ENCODE assay signal across 27 mouse cellular contexts in the genomic region with DNA sequence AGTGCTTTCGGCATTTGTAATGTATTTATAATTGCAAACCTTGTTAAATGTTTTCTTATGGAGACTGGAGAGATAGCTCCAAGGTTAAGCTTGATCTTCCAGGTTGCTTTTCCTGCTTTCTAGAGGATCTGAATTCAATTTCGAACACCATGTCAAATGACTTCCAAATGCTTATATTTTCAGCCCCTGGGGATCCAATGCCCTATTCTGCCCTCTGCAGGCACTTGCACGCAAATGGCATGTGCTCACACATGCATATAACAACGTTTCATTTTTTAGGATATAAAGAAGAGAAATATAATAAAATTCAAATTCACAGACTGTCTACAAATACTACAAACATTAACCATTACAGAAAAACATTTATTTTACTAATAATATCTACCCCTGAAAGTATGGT.
DNase-seq lines count a peak whose midpoint lies in the region; ATAC-seq and TF ChIP-seq lines count a peak whose summit lies in the region.
"Had no signal": no experiment of that assay in that cellular context is flagged by ENCODE, and none has a peak within 500 bp of the region (broad histone marks: within the 10 kb centered on the region; RNA-seq: fewer than 3 reads in every experiment).

No protein-coding gene starts in this region.

- peak; percentile 43; the same call in 1 of the 2 replicates for TF ChIP-seq CTCF in kidney, postnatal 0 days (IDR thresholded peaks at IDR 0.05; ENCODE audit: low read depth)
- TF ChIP-seq CTCF in E14TG2a.4 (conservative IDR thresholded peaks at IDR 0.05; ENCODE audit: low read length) (0 out of 2 replicates have a peak, but pooled peaks have one; percentile 7), Patski (IDR thresholded peaks at IDR 0.05) (peak; percentile 31)
- TF ChIP-seq CTCF in stomach, postnatal 0 days (IDR thresholded peaks at IDR 0.05; ENCODE audit: low read depth), result peak; percentile 52

- no peaks in the 10 kb centered on the region for H3K4me1 ChIP-seq in kidney, postnatal 0 days (replicated peaks; ENCODE audit: insufficient read depth, low read length)
- no peaks in the 10 kb centered on the region for H3K4me1 ChIP-seq in E14TG2a.4 (replicated peaks; ENCODE audit: low read depth, low read length)
- no peaks in the 10 kb centered on the region for H3K4me1 ChIP-seq in stomach, postnatal 0 days (replicated peaks; ENCODE audit: control insufficient read depth, insufficient read depth)
- H3K4me1 ChIP-seq in hindbrain, embryonic 14.5 days (replicated peaks; ENCODE audit: control insufficient read depth, insufficient read depth, low read length), result no peaks in the 10 kb centered on the region
- H3K4me1 ChIP-seq: hindbrain, embryonic 12.5 days; liver, embryonic 15.5 days; lung, embryonic 15.5 days; neural tube, embryonic 15.5 days had no signal

- no peak overlapping the region for H3K27ac ChIP-seq in kidney, postnatal 0 days
- H3K27ac ChIP-seq in stomach, postnatal 0 days (replicated peaks), result no peak overlapping the region
- no peak overlapping the region for H3K27ac ChIP-seq in hindbrain, embryonic 14.5 days
- H3K27ac ChIP-seq: hindbrain, embryonic 12.5 days; left cerebral cortex, adult 2 months; limb, embryonic 12.5 days; liver, embryonic 15.5 days; macrophage; neural tube, embryonic 15.5 days had no signal

- H3K36me3 ChIP-seq in kidney, postnatal 0 days (ENCODE audit: insufficient read depth, low read length), result no peaks in the 10 kb centered on the region
- H3K36me3 ChIP-seq in E14TG2a.4 (ENCODE audit: insufficient read depth, low read length), result no peaks in the 10 kb centered on the region
- H3K36me3 ChIP-seq in stomach, postnatal 0 days (ENCODE audit: control insufficient read depth, insufficient read depth, low read length), result no peaks in the 10 kb centered on the region
- H3K36me3 ChIP-seq in hindbrain, embryonic 14.5 days (replicated peaks; ENCODE audit: control insufficient read depth, insufficient read depth), result no peaks in the 10 kb centered on the region
- H3K36me3 ChIP-seq: hindbrain, embryonic 12.5 days; limb, embryonic 12.5 days; liver, embryonic 15.5 days; lung, embryonic 15.5 days; neural tube, embryonic 15.5 days had no signal

- TF ChIP-seq EP300 in stomach, postnatal 0 days (optimal IDR thresholded peaks at IDR 0.05), result no peak

- H3K4me3 ChIP-seq in kidney, postnatal 0 days (replicated peaks; ENCODE audit: low read depth, low read length), result no peak overlapping the region
- no peak overlapping the region for H3K4me3 ChIP-seq in E14TG2a.4 (replicated peaks; ENCODE audit: low read length)
- no peak overlapping the region for H3K4me3 ChIP-seq in stomach, postnatal 0 days (ENCODE audit: low read depth, low read length)
- H3K4me3 ChIP-seq in hindbrain, embryonic 14.5 days (replicated peaks; ENCODE audit: low read length), result no peak overlapping the region
- H3K4me3 ChIP-seq: hindbrain, embryonic 12.5 days; left cerebral cortex, adult 2 months; limb, embryonic 12.5 days; liver, embryonic 15.5 days; lung, embryonic 15.5 days; neural tube, embryonic 15.5 days had no signal

- H3K9me3 ChIP-seq in kidney, postnatal 0 days (replicated peaks; ENCODE audit: low read length), result no peaks in the 10 kb centered on the region
- H3K9me3 ChIP-seq in E14TG2a.4 (ENCODE audit: low read length), result peaks cover 34% of the 10 kb centered on the region
- H3K9me3 ChIP-seq in stomach, postnatal 0 days (ENCODE audit: control insufficient read depth, low read length), result no peaks in the 10 kb centered on the region
- no peaks in the 10 kb centered on the region for H3K9me3 ChIP-seq in hindbrain, embryonic 14.5 days (ENCODE audit: control insufficient read depth, low read length)
- H3K9me3 ChIP-seq: hindbrain, embryonic 12.5 days; limb, embryonic 12.5 days; liver, embryonic 15.5 days; lung, embryonic 15.5 days; neural tube, embryonic 15.5 days had no signal

- WGBS in kidney, postnatal 0 days, result 81% methylated on average over 4 of the region's 4 CpGs
- WGBS in stomach, postnatal 0 days, result 68% methylated on average over 4 of the region's 4 CpGs
- 85% methylated on average over 4 of the region's 4 CpGs for WGBS in hindbrain, embryonic 14.5 days

- POLR2A ChIA-PET in Patski (lab: Charles Lee), result no interaction called here

- H3K27me3 ChIP-seq in kidney, postnatal 0 days (ENCODE audit: insufficient read depth, low read length), result no peaks in the 10 kb centered on the region
- no peaks in the 10 kb centered on the region for H3K27me3 ChIP-seq in E14TG2a.4 (ENCODE audit: insufficient read depth, low read length)
- no peaks in the 10 kb centered on the region for H3K27me3 ChIP-seq in Patski
- no peaks in the 10 kb centered on the region for H3K27me3 ChIP-seq in stomach, postnatal 0 days (ENCODE audit: control insufficient read depth, insufficient read depth, low read length)
- no peaks in the 10 kb centered on the region for H3K27me3 ChIP-seq in hindbrain, embryonic 14.5 days (ENCODE audit: control insufficient read depth, insufficient read depth, low read length)
- H3K27me3 ChIP-seq: hindbrain, embryonic 12.5 days; limb, embryonic 12.5 days; liver, embryonic 15.5 days; lung, embryonic 15.5 days; neural tube, embryonic 15.5 days had no signal

- no peak overlapping the region for H3K4me2 ChIP-seq in kidney, postnatal 0 days (ENCODE audit: low read length)
- no peak overlapping the region for H3K4me2 ChIP-seq in stomach, postnatal 0 days (replicated peaks; ENCODE audit: low read depth)
- H3K4me2 ChIP-seq in hindbrain, embryonic 14.5 days (replicated peaks), result no peak overlapping the region
- H3K4me2 ChIP-seq: heart, embryonic 11.5 days; hindbrain, embryonic 12.5 days; limb, embryonic 12.5 days; liver, embryonic 15.5 days; lung, embryonic 15.5 days; neural tube, embryonic 15.5 days had no signal

- in situ Hi-C loops in Patski (cut with MboI; ENCODE audit: low pct_unique_long_range_greater_than_20kb), result no loop called here

- no peak for ATAC-seq in kidney, postnatal 0 days (replicated peaks; ENCODE audit: low FRiP score, low read depth)
- no peak for ATAC-seq in Patski
- no peak for ATAC-seq in stomach, postnatal 0 days (ENCODE audit: low FRiP score, low TSS enrichment)
- ATAC-seq in hindbrain, embryonic 14.5 days (ENCODE audit: low FRiP score), result no peak
- ATAC-seq: forebrain, embryonic 14.5 days had no signal

- H3K9ac ChIP-seq in kidney, postnatal 0 days (ENCODE audit: low read depth, low read length), result no peak overlapping the region
- no peak overlapping the region for H3K9ac ChIP-seq in stomach, postnatal 0 days (ENCODE audit: low read length)
- H3K9ac ChIP-seq in hindbrain, embryonic 14.5 days, result no peak overlapping the region
- H3K9ac ChIP-seq: hindbrain, embryonic 12.5 days; limb, embryonic 12.5 days; liver, embryonic 15.5 days; lung, embryonic 15.5 days; neural tube, embryonic 15.5 days had no signal

- no peak for DNase-seq in kidney, postnatal 0 days (ENCODE audit: low spot score)
- DNase-seq in kidney, postnatal 4 days, result no peak
- DNase-seq in Patski (ENCODE audit: low read depth, low spot score), result no peak
- DNase-seq in stomach, postnatal 0 days (ENCODE audit: low spot score), result no peak
- no peak for DNase-seq in hindbrain, embryonic 14.5 days (ENCODE audit: low spot score)
- DNase-seq: adrenal gland, postnatal 14 days; B cell, adult 2 months; cerebellum, adult 11-12 months; cerebellum, adult 9-11 months; gastrocnemius, postnatal 14 days; heart, adult 11 months; heart, postnatal 36 days; kidney, adult 11 months; midbrain, embryonic 14.5 days; retina, postnatal 1 day; right cerebral cortex, postnatal 14 days; thymus, postnatal 4 days had no signal

- CTCF ChIA-PET in Patski (lab: Charles Lee), result interaction anchor here (1.1 kb wide), 1 partner anchor 25 kb away, joined by 3 read pairs; no protein-coding TSS in a partner anchor
